Mouse (Mus musculus) bone marrow macrophage, adult 2 months (primary cell): ENCODE results near the gene Foxk2. TPM values are rescaled to one million over a fixed set of nuclear protein-coding genes. Genes with fewer than 3 reads are reported as not detected.
"Not testable (repeated sequence)": the region's sequence is repeated elsewhere in the genome, so short reads cannot be mapped to it uniquely, and the experiment has no call there.

Experiments used
- H3K27ac ChIP-seq: 2 replicates; pipeline ENCODE4 v1.5.1; 2012; ENCODE audit warnings: low read depth, low read length; ENCODE audit not compliant: insufficient read depth
- H3K4me1 ChIP-seq: 2 replicates; pipeline ENCODE4 v1.6.1; 2012; ENCODE audit warnings: low read length; ENCODE audit not compliant: control insufficient read depth, insufficient read depth
- H3K4me3 ChIP-seq: 2 replicates; pipeline ENCODE4 v1.5.1; 2012; ENCODE audit warnings: mild to moderate bottlenecking, low read length, moderate library complexity; ENCODE audit not compliant: insufficient read depth
- CTCF ChIP-seq: IDR thresholded peaks from 2 replicates; pipeline ENCODE4 v1.5.1; 2012; ENCODE audit warnings: low read depth, mild to moderate bottlenecking, low read length, moderate library complexity
- POLR2A ChIP-seq: IDR thresholded peaks from 2 replicates; pipeline ENCODE4 v1.6.1; 2012; ENCODE audit warnings: mild to moderate bottlenecking, low read depth, low read length, borderline replicate concordance
- polyA plus RNA-seq: library from polyadenylated mRNA; stranded (reverse); fragments of >200 nt; gene quantifications from 2 replicates; pipeline ENCODE4 v1.2.4, GENCODE M21; 2012; ENCODE audit not compliant: missing spikeins, insufficient read depth, insufficient read length

The Foxk2 gene
- polyA plus RNA-seq, 1 experiment, result 15.5 TPM

DNA sequence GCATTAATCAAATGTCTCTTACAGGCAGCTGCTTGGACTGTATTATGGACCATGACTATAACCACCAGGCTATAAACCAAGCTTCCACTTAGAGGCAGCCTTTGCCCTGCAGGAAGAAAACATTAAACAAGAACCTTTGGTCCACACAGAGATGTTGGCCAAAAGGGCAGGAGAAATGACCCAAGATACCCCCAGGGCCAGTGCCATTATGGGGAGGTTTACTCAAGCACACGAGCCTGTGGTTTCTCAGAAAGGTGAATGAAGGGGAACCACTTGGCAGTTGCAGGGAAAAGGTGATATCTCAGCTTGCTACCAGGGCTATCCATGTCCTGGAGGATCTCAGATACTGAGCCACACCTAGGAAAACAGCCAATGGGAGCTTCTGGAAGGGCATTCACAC, 66.2 kb downstream of the Foxk2 start:
- Histone ChIP-seq H3K4me3 (no peak overlapping the region), H3K4me1 (no peaks in the 10 kb centered on the region), H3K27ac (no peak overlapping the region)
- TF ChIP-seq CTCF (no peak), POLR2A (no peak)

DNA sequence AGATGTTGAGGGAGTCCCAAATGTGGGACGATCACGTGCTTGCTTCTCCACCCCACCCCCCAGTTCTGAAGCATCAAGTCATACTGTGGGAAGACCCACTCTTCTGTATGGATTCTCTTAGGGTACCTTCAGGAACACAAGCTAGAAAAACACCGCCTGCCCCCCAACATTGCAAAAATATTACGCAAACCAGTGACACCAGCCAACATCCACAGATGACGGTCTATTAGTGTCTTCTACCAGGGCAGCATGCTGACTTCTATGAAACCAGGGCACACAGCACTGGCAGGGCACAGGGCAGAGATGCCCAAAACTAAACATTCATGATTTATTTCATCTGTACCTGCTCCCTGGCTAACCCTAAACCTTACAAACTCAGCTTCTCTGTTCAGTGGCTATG, 66.9 kb downstream of the Foxk2 start:
- no peak overlapping the region for H3K4me3 ChIP-seq
- no peak overlapping the region for H3K27ac ChIP-seq
- no peak for TF ChIP-seq CTCF
- no peak for TF ChIP-seq POLR2A
- H3K4me1 ChIP-seq, result no peaks in the 10 kb centered on the region

DNA sequence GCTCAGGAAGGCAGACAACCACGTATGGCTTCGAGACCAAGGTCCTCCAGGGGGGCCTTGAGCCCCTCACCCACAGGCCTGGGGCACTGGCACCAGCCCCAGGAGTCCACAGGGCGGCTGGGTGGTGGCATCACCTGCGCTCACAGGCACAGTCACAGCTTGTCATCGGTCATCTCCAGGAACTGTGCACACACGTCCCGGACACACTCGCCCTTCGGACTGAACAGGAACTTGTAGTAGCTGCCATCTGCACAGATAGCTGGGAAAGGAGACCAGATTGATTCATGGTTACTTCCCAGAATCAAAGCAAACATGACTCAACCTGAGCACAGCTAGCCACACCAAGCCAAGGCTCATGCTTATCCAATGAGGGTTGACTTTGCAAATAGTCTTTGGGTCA, 68.4 kb downstream of the Foxk2 start:
- no peak overlapping the region for H3K4me3 ChIP-seq
- no peaks in the 10 kb centered on the region for H3K4me1 ChIP-seq
- no peak overlapping the region for H3K27ac ChIP-seq
- no peak for TF ChIP-seq CTCF
- TF ChIP-seq POLR2A, result no peak

DNA sequence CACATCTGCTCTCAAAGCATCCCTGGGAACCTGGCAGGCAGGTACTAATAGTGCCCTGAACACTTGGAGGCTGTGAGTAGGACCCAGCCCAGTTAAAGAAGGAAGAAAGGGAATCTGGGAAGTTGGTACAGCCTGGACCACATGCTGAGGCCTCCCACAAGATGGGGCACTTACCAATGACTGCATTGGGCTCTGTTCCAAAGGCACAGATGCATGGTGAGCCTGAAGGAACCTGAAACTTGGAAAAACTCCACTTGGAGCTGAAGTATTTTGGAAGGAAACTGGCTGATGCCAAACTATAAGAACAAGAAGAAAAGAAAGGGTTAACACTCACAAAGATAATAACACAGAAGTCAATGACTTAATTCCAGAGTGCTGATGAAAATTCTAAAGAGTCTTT, 68.8 kb downstream of the Foxk2 start:
- Histone ChIP-seq H3K4me3 (no peak overlapping the region), H3K27ac (no peak overlapping the region), H3K4me1 (no peaks in the 10 kb centered on the region)
- no peak for TF ChIP-seq CTCF
- no peak for TF ChIP-seq POLR2A

DNA sequence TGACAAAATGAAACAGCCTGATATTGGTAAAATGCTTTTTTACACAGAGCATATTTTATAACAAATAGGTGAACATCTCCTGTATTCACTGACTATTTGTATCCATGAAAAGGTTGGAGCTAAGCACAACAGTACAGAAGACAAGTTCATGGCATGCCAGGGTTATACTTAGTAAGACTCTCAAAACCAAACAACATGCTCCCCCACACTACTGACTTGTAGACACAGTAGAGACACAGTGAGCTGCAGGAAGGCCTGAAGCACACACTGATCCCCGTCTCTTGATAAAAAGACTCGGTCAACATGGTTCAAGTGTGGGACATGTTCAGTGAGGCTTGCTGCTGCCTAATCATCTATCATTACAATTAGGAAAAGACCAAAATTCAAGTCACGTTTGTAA, 71.9 kb downstream of the Foxk2 start:
- TF ChIP-seq POLR2A (no peak), CTCF (no peak)
- Histone ChIP-seq H3K4me3 (no peak overlapping the region), H3K27ac (no peak overlapping the region), H3K4me1 (no peaks in the 10 kb centered on the region)

DNA sequence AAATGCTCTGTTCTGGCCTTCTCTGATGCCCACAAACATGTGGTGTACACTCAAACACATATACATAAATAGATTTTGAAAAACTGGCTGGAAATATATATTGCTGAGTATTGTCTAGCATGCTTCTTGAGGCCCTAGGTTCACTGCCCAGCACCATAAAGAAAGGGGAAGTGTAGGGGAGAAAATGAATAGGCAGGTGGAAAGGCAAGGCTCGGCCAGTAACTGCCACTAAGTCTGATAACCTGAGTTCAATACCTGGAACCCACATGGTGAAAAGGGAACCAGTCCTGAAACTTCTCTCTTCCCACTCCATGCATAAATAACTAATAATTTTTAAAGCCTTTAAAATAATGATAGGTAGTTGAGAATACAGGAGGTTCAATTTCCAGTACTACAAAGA, 79.9 kb downstream of the Foxk2 start:
- TF ChIP-seq POLR2A, result no peak
- TF ChIP-seq CTCF, result no peak
- Histone ChIP-seq H3K4me3 (no peak overlapping the region), H3K27ac (no peak overlapping the region)

DNA sequence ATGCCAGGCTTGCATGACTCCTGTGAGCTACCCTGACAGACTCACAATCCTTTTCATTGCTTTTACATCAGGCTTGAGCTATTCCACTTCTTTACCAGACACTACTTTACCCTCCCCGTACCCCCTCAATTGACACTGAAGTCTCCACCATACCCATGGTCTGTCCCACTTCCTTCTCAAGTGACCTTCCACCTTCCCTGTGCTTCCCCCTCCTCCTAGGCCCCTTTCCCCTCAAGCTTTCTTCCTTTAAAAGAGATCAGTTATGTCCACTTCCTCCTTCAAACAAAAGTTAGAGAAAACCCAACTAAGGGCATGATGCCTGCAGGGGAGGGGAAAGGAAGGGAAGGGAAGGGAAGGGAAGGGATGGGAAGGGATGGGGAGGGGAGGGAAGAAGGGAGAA, 80.5 kb downstream of the Foxk2 start:
- TF ChIP-seq CTCF (no peak), POLR2A (no peak)
- Histone ChIP-seq H3K27ac (peak overlapping the region; percentile 65), H3K4me3 (no peak overlapping the region), H3K4me1 (peaks cover 35% of the 10 kb centered on the region)

More for the DNA sequence above, 79.9 kb downstream of the Foxk2 start:
- peaks cover 35% of the 10 kb centered on the region for H3K4me1 ChIP-seq

DNA sequence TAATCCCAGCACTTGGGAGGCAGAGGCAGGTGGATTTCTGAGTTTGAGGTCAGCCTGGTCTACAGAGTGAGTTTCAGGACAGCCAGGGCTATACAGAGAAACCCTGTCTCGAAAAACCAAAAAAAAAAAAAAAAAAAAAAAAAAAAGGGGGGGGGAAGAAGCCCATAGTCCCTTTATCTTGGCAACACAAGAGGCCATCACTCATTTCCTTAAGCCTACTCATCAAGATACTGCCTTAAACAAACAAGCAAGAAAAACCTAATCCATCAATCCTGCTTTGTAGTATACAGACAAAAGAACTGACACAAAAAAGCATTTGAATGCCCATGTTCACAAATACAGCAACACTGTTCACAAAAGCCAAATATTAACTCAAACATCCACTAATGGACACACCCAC, 82.6 kb downstream of the Foxk2 start:
- not testable (repeated sequence) for H3K27ac ChIP-seq, H3K4me3 ChIP-seq
- H3K4me1 ChIP-seq, result peaks cover 35% of the 10 kb centered on the region

DNA sequence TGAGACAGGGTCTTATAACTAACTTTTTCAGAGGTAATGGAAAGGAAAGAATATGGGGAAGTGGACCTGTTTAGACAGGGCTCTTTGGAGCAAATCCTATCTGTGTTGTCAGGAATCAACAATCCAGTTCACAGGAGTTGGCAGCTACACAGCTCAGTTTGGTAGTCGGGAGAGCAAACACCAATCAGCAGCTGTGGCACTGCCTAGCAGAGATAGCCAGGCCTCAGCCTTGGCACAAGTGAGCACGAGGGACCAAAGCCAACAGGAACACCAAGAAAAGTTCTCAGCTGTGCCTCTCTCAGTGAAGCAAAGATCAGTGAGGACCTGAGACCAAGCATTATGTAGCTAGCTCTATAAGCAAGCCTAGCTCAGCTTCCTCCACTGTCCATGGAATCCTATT, 87.2 kb downstream of the Foxk2 start:
- H3K4me1 ChIP-seq, result peaks cover 19% of the 10 kb centered on the region
- TF ChIP-seq CTCF, result no peak
- no peak for TF ChIP-seq POLR2A
- no peak overlapping the region for H3K4me3 ChIP-seq
- H3K27ac ChIP-seq, result no peak overlapping the region

DNA sequence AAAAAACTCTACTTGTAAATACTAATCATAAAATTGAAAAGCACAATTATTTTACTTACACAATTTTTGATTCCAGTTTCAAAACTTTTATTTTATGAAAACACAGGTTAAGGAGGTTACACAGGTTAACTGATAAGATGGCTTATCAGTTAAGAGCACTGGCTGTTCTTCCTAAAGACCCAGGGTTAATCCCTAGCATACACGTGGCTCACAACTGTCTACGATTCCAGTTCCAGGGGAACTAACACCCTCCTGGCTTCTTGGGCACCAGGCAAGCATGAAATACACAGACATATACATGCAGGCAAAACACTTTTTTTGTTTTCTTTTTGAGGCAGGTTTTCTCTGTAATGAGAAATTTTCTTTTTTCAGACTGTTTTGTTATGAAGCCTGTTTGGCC, 88.4 kb downstream of the Foxk2 start:
- TF ChIP-seq CTCF (no peak), POLR2A (no peak)
- H3K27ac ChIP-seq, result no peak overlapping the region
- peaks cover 14% of the 10 kb centered on the region for H3K4me1 ChIP-seq
- no peak overlapping the region for H3K4me3 ChIP-seq

DNA sequence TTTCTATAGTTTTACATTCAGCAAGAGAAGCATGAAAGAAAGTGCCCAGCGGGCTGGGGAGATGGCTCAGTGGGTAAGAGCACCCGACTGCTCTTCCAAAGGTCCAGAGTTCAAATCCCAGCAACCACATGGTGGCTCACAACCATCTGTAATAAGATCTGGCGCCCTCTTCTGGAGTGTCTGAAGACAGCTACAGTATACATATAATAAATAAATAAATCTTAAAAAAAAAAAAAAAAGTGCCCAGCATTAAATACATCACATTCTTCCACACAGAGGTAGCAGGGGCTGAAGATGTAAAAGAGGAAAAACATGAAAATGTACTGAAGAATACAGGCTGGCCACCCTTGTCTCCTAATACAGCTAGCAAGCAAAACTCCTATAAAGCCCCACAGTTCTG, 88.9 kb downstream of the Foxk2 start:
- H3K4me3 ChIP-seq, H3K27ac ChIP-seq, H3K4me1 ChIP-seq: not testable (repeated sequence)
- TF ChIP-seq CTCF, result 0 out of 2 replicates have a peak, but pooled peaks have one; percentile 14
